Mouse (Mus musculus) gastrocnemius, adult 2 months (tissue): ENCODE results near the gene Gm11214. TPM values are rescaled to one million over a fixed set of nuclear protein-coding genes. Genes with fewer than 3 reads are reported as not detected.
A peak's percentile ranks its signal among the peaks of the same experiment; 100 is the strongest.

Experiments
- DNase-seq: peaks from one replicate; pipeline ENCODE4 v3.0.0; 2022
- H3K27ac ChIP-seq: fragments of 200-600 bp; 2 replicates; pipeline ENCODE4 v1.8.1; 2022; ENCODE audit warnings: mild to moderate bottlenecking
- H3K4me3 ChIP-seq: fragments of 200-600 bp; 2 replicates; pipeline ENCODE4 v1.8.1; 2022; ENCODE audit warnings: mild to moderate bottlenecking, moderate library complexity
- CTCF ChIP-seq: fragments of 200-600 bp; IDR thresholded peaks from 2 replicates; pipeline ENCODE4 v1.8.1; 2022; ENCODE audit warnings: antibody characterized with exemption, mild to moderate bottlenecking, moderate library complexity
- intact Hi-C: fragments of 180-260 bp; cut with DNase I; formaldehyde crosslinking; loops from one replicate; pipeline ENCODE4 v1.15.1; 2025
- total RNA-seq, 2 experiments: library from RNA; stranded (reverse); gene quantifications; 2 replicates each; pipeline ENCODE4 v1.2.3; 2021

The Gm11214 gene
- total RNA-seq, 2 experiments from 2014 or later = not detected

- no peak for DNase-seq
- Histone ChIP-seq H3K4me3 (no peak overlapping the region), H3K27ac (no peak overlapping the region)
- no peak for TF ChIP-seq CTCF
- intact Hi-C loops = loop anchor here (5.0 kb wide), 1 partner anchor 158 kb away; no protein-coding TSS in a partner anchor
Measured at GRCm38 (mm10) chr4:63684412-63685252, 21.5 kb upstream of the Gm11214 start.

GRCm38 (mm10) chr4:63683716-63684115, 20.5 kb upstream of the Gm11214 start:
- Histone ChIP-seq H3K4me3 (no peak overlapping the region), H3K27ac (no peak overlapping the region)
- intact Hi-C loops = no loop called here
- TF ChIP-seq CTCF = no peak
- DNase-seq = no peak

- intact Hi-C loops = no loop called here
- no peak overlapping the region for H3K27ac ChIP-seq
Measured at GRCm38 (mm10) chr4:63683056-63683455, 19.9 kb upstream of the Gm11214 start.

GRCm38 (mm10) chr4:63682441-63682840, 19.3 kb upstream of the Gm11214 start:
- no peak for TF ChIP-seq CTCF
- intact Hi-C loops = no loop called here
- H3K27ac ChIP-seq = no peak overlapping the region
- no peak for DNase-seq
- no peak overlapping the region for H3K4me3 ChIP-seq

More at GRCm38 (mm10) chr4:63683056-63683455, 19.9 kb upstream of the Gm11214 start:
- H3K4me3 ChIP-seq = no peak overlapping the region
- DNase-seq = no peak
- TF ChIP-seq CTCF = no peak

GRCm38 (mm10) chr4:63681557-63681956, 18.4 kb upstream of the Gm11214 start:
- no peak for DNase-seq
- no peak overlapping the region for H3K4me3 ChIP-seq
- H3K27ac ChIP-seq = no peak overlapping the region
- no peak for TF ChIP-seq CTCF
- intact Hi-C loops = no loop called here

- no peak for TF ChIP-seq CTCF
- no peak overlapping the region for H3K27ac ChIP-seq
- no peak overlapping the region for H3K4me3 ChIP-seq
- DNase-seq = no peak
- intact Hi-C loops = no loop called here
Measured at GRCm38 (mm10) chr4:63675128-63675527, 11.9 kb upstream of the Gm11214 start.

- intact Hi-C loops = no loop called here
- H3K4me3 ChIP-seq = no peak overlapping the region
- no peak overlapping the region for H3K27ac ChIP-seq
- no peak for TF ChIP-seq CTCF
- DNase-seq = no peak
Measured at GRCm38 (mm10) chr4:63668255-63668654, 5.1 kb upstream of the Gm11214 start.

- no peak overlapping the region for H3K4me3 ChIP-seq
- no peak overlapping the region for H3K27ac ChIP-seq
- no peak for TF ChIP-seq CTCF
- no peak for DNase-seq
- intact Hi-C loops = no loop called here
Measured at GRCm38 (mm10) chr4:63665738-63666137, 2.6 kb upstream of the Gm11214 start.

- TF ChIP-seq CTCF = no peak
- H3K4me3 ChIP-seq = no peak overlapping the region
- no peak overlapping the region for H3K27ac ChIP-seq
- intact Hi-C loops = no loop called here
- DNase-seq = no peak
Measured at GRCm38 (mm10) chr4:63661857-63662256, 1.3 kb downstream of the Gm11214 start.

GRCm38 (mm10) chr4:63661426-63661825, 1.8 kb downstream of the Gm11214 start:
- Histone ChIP-seq H3K27ac (no peak overlapping the region), H3K4me3 (no peak overlapping the region)
- DNase-seq = no peak
- intact Hi-C loops = no loop called here
- TF ChIP-seq CTCF = no peak

- H3K27ac ChIP-seq = no peak overlapping the region
- intact Hi-C loops = no loop called here
- no peak for TF ChIP-seq CTCF
Measured at GRCm38 (mm10) chr4:63659775-63660174, 3.4 kb downstream of the Gm11214 start.

GRCm38 (mm10) chr4:63659086-63659485, 4.1 kb downstream of the Gm11214 start:
- no peak for DNase-seq
- Histone ChIP-seq H3K27ac (no peak overlapping the region), H3K4me3 (no peak overlapping the region)
- no peak for TF ChIP-seq CTCF
- intact Hi-C loops = no loop called here

More at GRCm38 (mm10) chr4:63659775-63660174, 3.4 kb downstream of the Gm11214 start:
- no peak for DNase-seq
- no peak overlapping the region for H3K4me3 ChIP-seq

GRCm38 (mm10) chr4:63654381-63654780, 8.8 kb downstream of the Gm11214 start:
- Histone ChIP-seq H3K4me3 (no peak overlapping the region), H3K27ac (no peak overlapping the region)
- TF ChIP-seq CTCF = peak; percentile 20; the same call in 1 of the 2 replicates
- intact Hi-C loops = no loop called here
- no peak for DNase-seq
